Mouse (Mus musculus): ENCODE results near the gene Rbfox3. TPM values are rescaled to one million over a fixed set of nuclear protein-coding genes. Genes with fewer than 3 reads are reported as not detected.

Rbfox3 gene
- polyA plus RNA-seq, 1 experiment from 2014 or later, result 54.9 TPM

- ATAC-seq, result no peak
- Histone ChIP-seq H3K4me3 (ENCODE audit: low read depth, low read length) (no peak overlapping the region), H3K36me3 (ENCODE audit: control insufficient read depth, insufficient read depth, low read length) (no peaks in the 10 kb centered on the region), H3K27ac (ENCODE audit: low read length) (no peak overlapping the region), H3K4me1 (ENCODE audit: control insufficient read depth, insufficient read depth, low read length) (no peaks in the 10 kb centered on the region; the same call in 1 of the 2 replicates), H3K4me2 (ENCODE audit: low read length) (no peak overlapping the region), H3K9ac (ENCODE audit: low read depth, low read length) (no peak overlapping the region), H3K27me3 (ENCODE audit: control insufficient read depth, insufficient read depth, low read depth, low read length) (no peaks in the 10 kb centered on the region), H3K9me3 (replicated peaks; ENCODE audit: control insufficient read depth, low read length, poor library complexity, severe bottlenecking) (no peaks in the 10 kb centered on the region; the same call in 1 of the 2 replicates)
- WGBS, result 62% methylated on average over 6 of the region's 6 CpGs
Measured at GRCm38 (mm10) chr11:118460280-118460679, 451.1 kb downstream of the Rbfox3 start.

GRCm38 (mm10) chr11:118459536-118459935 is 451.9 kb downstream of the Rbfox3 start:
- Histone ChIP-seq H3K4me1 (ENCODE audit: control insufficient read depth, insufficient read depth, low read length) (no peaks in the 10 kb centered on the region; the same call in 1 of the 2 replicates), H3K9ac (ENCODE audit: low read depth, low read length) (no peak overlapping the region), H3K9me3 (replicated peaks; ENCODE audit: control insufficient read depth, low read length, poor library complexity, severe bottlenecking) (no peaks in the 10 kb centered on the region; the same call in 1 of the 2 replicates), H3K27me3 (ENCODE audit: control insufficient read depth, insufficient read depth, low read depth, low read length) (no peaks in the 10 kb centered on the region), H3K36me3 (ENCODE audit: control insufficient read depth, insufficient read depth, low read length) (no peaks in the 10 kb centered on the region), H3K27ac (ENCODE audit: low read length) (no peak overlapping the region), H3K4me3 (ENCODE audit: low read depth, low read length) (no peak overlapping the region), H3K4me2 (ENCODE audit: low read length) (no peak overlapping the region)
- WGBS, result 89% methylated on average over 4 of the region's 4 CpGs
- no peak for ATAC-seq

GRCm38 (mm10) chr11:118459051-118459450 is 452.3 kb downstream of the Rbfox3 start:
- H3K4me3 ChIP-seq (ENCODE audit: low read depth, low read length), result no peak overlapping the region
- H3K27me3 ChIP-seq (ENCODE audit: control insufficient read depth, insufficient read depth, low read depth, low read length), result no peaks in the 10 kb centered on the region
- no peak for ATAC-seq
- H3K9ac ChIP-seq (ENCODE audit: low read depth, low read length), result no peak overlapping the region
- no peaks in the 10 kb centered on the region; the same call in 1 of the 2 replicates for H3K9me3 ChIP-seq (replicated peaks; ENCODE audit: control insufficient read depth, low read length, poor library complexity, severe bottlenecking)
- H3K4me1 ChIP-seq (ENCODE audit: control insufficient read depth, insufficient read depth, low read length), result no peaks in the 10 kb centered on the region; the same call in 1 of the 2 replicates
- WGBS, result 61% methylated on average over 8 of the region's 8 CpGs
- no peaks in the 10 kb centered on the region for H3K36me3 ChIP-seq (ENCODE audit: control insufficient read depth, insufficient read depth, low read length)
- H3K27ac ChIP-seq (ENCODE audit: low read length), result no peak overlapping the region
- no peak overlapping the region for H3K4me2 ChIP-seq (ENCODE audit: low read length)

GRCm38 (mm10) chr11:118456937-118457336 is 454.5 kb downstream of the Rbfox3 start:
- Histone ChIP-seq H3K4me1 (ENCODE audit: control insufficient read depth, insufficient read depth, low read length) (no peaks in the 10 kb centered on the region), H3K36me3 (ENCODE audit: control insufficient read depth, insufficient read depth, low read length) (no peaks in the 10 kb centered on the region), H3K9ac (ENCODE audit: low read depth, low read length) (no peak overlapping the region), H3K27me3 (ENCODE audit: control insufficient read depth, insufficient read depth, low read depth, low read length) (no peaks in the 10 kb centered on the region), H3K4me3 (ENCODE audit: low read depth, low read length) (no peak overlapping the region), H3K4me2 (ENCODE audit: low read length) (no peak overlapping the region), H3K9me3 (replicated peaks; ENCODE audit: control insufficient read depth, low read length, poor library complexity, severe bottlenecking) (no peaks in the 10 kb centered on the region; the same call in 1 of the 2 replicates), H3K27ac (ENCODE audit: low read length) (no peak overlapping the region)
- no peak for ATAC-seq
- WGBS, result 74% methylated on average over 11 of the region's 11 CpGs

GRCm38 (mm10) chr11:118455788-118456187 is 455.6 kb downstream of the Rbfox3 start:
- no peak overlapping the region for H3K9ac ChIP-seq (ENCODE audit: low read depth, low read length)
- H3K4me2 ChIP-seq (ENCODE audit: low read length), result no peak overlapping the region
- no peaks in the 10 kb centered on the region for H3K36me3 ChIP-seq (ENCODE audit: control insufficient read depth, insufficient read depth, low read length)
- no peak overlapping the region for H3K27ac ChIP-seq (ENCODE audit: low read length)
- H3K4me3 ChIP-seq (ENCODE audit: low read depth, low read length), result no peak overlapping the region
- no peaks in the 10 kb centered on the region for H3K4me1 ChIP-seq (ENCODE audit: control insufficient read depth, insufficient read depth, low read length)
- 89% methylated on average over 6 of the region's 6 CpGs for WGBS
- no peaks in the 10 kb centered on the region for H3K27me3 ChIP-seq (ENCODE audit: control insufficient read depth, insufficient read depth, low read depth, low read length)
- ATAC-seq, result no peak
- no peaks in the 10 kb centered on the region; the same call in 1 of the 2 replicates for H3K9me3 ChIP-seq (replicated peaks; ENCODE audit: control insufficient read depth, low read length, poor library complexity, severe bottlenecking)

- no peaks in the 10 kb centered on the region for H3K4me1 ChIP-seq (ENCODE audit: control insufficient read depth, insufficient read depth, low read length)
- no peaks in the 10 kb centered on the region for H3K9me3 ChIP-seq (replicated peaks; ENCODE audit: control insufficient read depth, low read length, poor library complexity, severe bottlenecking)
- H3K4me2 ChIP-seq (ENCODE audit: low read length), result no peak overlapping the region
- H3K9ac ChIP-seq (ENCODE audit: low read depth, low read length), result no peak overlapping the region
- H3K36me3 ChIP-seq (ENCODE audit: control insufficient read depth, insufficient read depth, low read length), result no peaks in the 10 kb centered on the region
- no peak overlapping the region for H3K4me3 ChIP-seq (ENCODE audit: low read depth, low read length)
- 79% methylated on average over 11 of the region's 11 CpGs for WGBS
- ATAC-seq, result no peak
- no peak overlapping the region for H3K27ac ChIP-seq (ENCODE audit: low read length)
- H3K27me3 ChIP-seq (ENCODE audit: control insufficient read depth, insufficient read depth, low read depth, low read length), result no peaks in the 10 kb centered on the region
Measured at GRCm38 (mm10) chr11:118453886-118454671, 457.3 kb downstream of the Rbfox3 start.

- no peak for ATAC-seq
- Histone ChIP-seq H3K4me1 (ENCODE audit: control insufficient read depth, insufficient read depth, low read length) (no peaks in the 10 kb centered on the region), H3K4me3 (ENCODE audit: low read depth, low read length) (no peak overlapping the region), H3K36me3 (ENCODE audit: control insufficient read depth, insufficient read depth, low read length) (no peaks in the 10 kb centered on the region), H3K27ac (ENCODE audit: low read length) (no peak overlapping the region), H3K4me2 (ENCODE audit: low read length) (no peak overlapping the region), H3K9me3 (replicated peaks; ENCODE audit: control insufficient read depth, low read length, poor library complexity, severe bottlenecking) (no peaks in the 10 kb centered on the region), H3K9ac (ENCODE audit: low read depth, low read length) (no peak overlapping the region), H3K27me3 (ENCODE audit: control insufficient read depth, insufficient read depth, low read depth, low read length) (no peaks in the 10 kb centered on the region)
- WGBS, result 63% methylated on average over 2 of the region's 2 CpGs
Measured at GRCm38 (mm10) chr11:118452955-118453354, 458.4 kb downstream of the Rbfox3 start.

GRCm38 (mm10) chr11:118451211-118451610 is 460.2 kb downstream of the Rbfox3 start:
- no peaks in the 10 kb centered on the region for H3K9me3 ChIP-seq (replicated peaks; ENCODE audit: control insufficient read depth, low read length, poor library complexity, severe bottlenecking)
- no peak for ATAC-seq
- 88% methylated on average over 6 of the region's 6 CpGs for WGBS
- H3K36me3 ChIP-seq (ENCODE audit: control insufficient read depth, insufficient read depth, low read length), result no peaks in the 10 kb centered on the region
- H3K4me3 ChIP-seq (ENCODE audit: low read depth, low read length), result no peak overlapping the region
- no peaks in the 10 kb centered on the region for H3K27me3 ChIP-seq (ENCODE audit: control insufficient read depth, insufficient read depth, low read depth, low read length)
- no peaks in the 10 kb centered on the region for H3K4me1 ChIP-seq (ENCODE audit: control insufficient read depth, insufficient read depth, low read length)
- no peak overlapping the region for H3K4me2 ChIP-seq (ENCODE audit: low read length)
- H3K27ac ChIP-seq (ENCODE audit: low read length), result no peak overlapping the region
- H3K9ac ChIP-seq (ENCODE audit: low read depth, low read length), result no peak overlapping the region

- H3K9me3 ChIP-seq (replicated peaks; ENCODE audit: control insufficient read depth, low read length, poor library complexity, severe bottlenecking), result no peaks in the 10 kb centered on the region
- H3K27me3 ChIP-seq (ENCODE audit: control insufficient read depth, insufficient read depth, low read depth, low read length), result peaks cover 3% of the 10 kb centered on the region; the same call in 1 of the 2 replicates
- H3K4me2 ChIP-seq (ENCODE audit: low read length), result no peak overlapping the region
- H3K4me3 ChIP-seq (ENCODE audit: low read depth, low read length), result no peak overlapping the region
- no peak overlapping the region for H3K9ac ChIP-seq (ENCODE audit: low read depth, low read length)
- H3K27ac ChIP-seq (ENCODE audit: low read length), result no peak overlapping the region
- 87% methylated on average over 8 of the region's 8 CpGs for WGBS
- H3K36me3 ChIP-seq (ENCODE audit: control insufficient read depth, insufficient read depth, low read length), result no peaks in the 10 kb centered on the region
- no peak for ATAC-seq
- no peaks in the 10 kb centered on the region for H3K4me1 ChIP-seq (ENCODE audit: control insufficient read depth, insufficient read depth, low read length)
Measured at GRCm38 (mm10) chr11:118448385-118448784, 463.0 kb downstream of the Rbfox3 start.
